Mouse (Mus musculus) c-Kit-negative CD71-positive TER-119-positive erythroid progenitor cells, embryonic 14.5 days (primary cell): ENCODE results near the gene Zfp978.
"Not testable (repeated sequence)": the region's sequence is repeated elsewhere in the genome, so short reads cannot be mapped to it uniquely, and the experiment has no call there.

Source experiments
- DNase-seq: peaks from one replicate; pipeline ENCODE4 v3.0.0-alpha.2; 2013; ENCODE audit warnings: low read depth, low spot score

Zfp978 gene

DNA sequence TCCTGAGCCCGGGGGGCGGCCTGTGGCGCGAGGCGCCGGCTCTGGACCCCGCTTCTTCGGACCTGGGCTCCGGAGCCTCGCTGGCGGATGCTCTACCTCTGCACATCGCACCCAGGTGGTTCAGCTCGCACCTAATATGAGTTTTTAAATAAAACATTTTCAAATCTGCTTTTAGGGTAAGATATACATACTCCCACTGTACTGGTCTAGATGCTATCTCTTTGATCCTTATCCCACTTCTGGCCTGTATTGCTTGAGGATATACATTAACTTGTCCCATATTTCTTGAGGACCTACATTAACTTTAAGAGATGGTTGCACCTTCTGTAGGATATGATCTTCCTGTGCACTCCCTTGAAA lies 46.3 kb downstream of the Zfp978 start:
- no peak for DNase-seq

DNA sequence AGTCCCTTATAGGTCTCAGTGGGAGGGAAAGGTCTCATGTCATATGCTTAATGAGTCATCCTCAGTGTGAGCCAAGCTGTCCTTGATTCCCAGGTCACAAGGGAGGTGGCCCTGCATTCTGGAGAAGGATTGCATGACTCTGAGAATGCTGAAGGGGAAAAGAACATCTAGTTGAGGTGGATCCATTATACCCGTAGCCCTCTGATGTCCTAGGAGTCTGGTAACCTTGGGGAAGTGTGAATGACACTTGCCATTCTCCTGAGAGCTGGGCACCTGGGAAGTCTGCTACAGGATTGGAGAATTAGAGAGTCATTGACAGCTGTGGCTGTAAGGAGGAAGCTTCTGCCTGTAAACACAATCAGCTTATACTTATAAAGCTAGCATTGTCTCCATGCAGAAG lies 55.3 kb downstream of the Zfp978 start:
- DNase-seq, result not testable (repeated sequence)

DNA sequence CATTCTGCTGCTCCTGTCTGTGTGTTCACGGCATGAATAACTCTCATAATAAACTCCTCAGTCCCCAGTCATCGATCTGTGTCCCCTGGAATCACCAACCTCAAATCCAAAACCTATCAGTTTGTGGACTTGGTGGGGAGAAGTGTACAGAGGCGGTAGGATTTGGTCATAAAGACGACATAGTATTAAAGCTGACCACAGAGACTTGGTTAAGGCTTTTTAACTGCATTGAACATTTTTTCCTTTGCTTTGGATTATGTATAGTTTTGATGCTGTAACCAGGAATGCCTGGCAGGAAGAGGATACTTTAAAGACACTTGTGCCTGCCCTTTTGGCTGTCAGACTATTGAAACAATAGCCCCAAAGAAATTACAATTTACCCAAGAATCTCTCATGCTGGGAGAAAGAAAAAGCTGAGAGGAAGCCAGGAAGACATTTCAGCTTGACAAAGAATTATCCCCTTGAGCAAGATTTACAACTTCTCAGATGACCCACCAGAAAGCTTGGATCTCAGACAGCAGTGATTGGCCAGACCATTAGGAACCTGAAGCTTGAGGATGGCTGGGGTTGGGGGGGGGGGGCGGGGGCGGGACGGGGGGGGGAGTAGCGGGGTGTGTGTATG lies 56.2 kb downstream of the Zfp978 start:
- no peak for DNase-seq

DNA sequence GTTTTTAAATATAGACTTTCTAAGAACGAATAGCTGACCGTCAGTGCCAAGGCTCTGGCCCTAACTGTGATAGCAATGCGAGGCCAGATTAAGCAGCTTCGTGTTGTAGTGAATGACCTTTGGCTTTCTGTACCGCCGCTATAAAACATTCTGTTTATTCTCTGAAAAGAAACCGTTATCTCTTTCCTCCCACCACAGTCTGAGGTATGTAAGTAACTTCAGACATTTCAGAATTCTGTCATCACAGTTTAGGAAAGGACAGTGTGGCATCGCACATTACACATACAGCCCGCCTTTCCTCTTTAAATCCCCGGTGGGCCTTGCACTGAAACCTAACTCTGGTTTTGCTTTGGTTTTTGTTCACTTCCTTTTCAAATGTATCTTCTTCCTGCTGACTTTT lies 56.8 kb downstream of the Zfp978 start:
- no peak for DNase-seq

DNA sequence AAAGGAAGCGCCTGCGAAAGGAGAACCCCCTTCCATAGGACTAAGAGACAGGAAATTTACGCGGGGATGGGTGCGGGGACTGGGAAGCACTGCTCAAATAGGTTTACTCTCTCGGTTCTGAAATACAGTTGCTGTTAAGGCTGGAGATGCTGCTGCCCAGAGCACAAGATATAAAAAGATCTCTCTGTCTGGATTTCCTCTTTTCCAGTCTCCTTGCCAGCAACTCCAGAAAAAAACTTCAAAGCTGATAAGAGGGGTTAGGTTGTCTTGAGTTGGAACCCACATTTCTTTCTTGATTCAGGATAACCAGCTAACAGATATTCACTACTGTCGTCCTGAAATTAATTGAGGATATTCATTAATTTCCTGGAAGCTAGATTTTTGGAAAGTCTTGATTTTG lies 57.2 kb downstream of the Zfp978 start:
- not testable (repeated sequence) for DNase-seq

DNA sequence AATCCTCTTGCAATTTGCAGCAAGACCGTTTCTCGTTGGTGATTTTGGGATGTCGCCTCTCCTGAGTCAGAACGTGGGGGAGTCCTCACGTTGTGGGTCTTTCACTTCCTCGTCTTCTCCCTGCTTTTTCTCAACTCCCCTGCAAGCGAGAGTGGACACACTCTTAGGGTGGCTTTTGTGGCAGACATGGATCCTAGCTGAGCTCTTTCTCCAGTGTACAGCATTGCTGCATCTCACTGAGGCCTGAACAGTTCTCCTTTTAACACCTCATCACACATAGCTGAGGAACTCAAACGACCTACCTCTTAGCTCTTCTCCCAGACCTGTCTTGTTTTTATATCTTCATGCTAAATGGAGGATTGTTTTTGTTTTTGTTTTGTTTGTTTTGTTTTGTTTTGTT lies 58.1 kb downstream of the Zfp978 start:
- DNase-seq, result not testable (repeated sequence)

DNA sequence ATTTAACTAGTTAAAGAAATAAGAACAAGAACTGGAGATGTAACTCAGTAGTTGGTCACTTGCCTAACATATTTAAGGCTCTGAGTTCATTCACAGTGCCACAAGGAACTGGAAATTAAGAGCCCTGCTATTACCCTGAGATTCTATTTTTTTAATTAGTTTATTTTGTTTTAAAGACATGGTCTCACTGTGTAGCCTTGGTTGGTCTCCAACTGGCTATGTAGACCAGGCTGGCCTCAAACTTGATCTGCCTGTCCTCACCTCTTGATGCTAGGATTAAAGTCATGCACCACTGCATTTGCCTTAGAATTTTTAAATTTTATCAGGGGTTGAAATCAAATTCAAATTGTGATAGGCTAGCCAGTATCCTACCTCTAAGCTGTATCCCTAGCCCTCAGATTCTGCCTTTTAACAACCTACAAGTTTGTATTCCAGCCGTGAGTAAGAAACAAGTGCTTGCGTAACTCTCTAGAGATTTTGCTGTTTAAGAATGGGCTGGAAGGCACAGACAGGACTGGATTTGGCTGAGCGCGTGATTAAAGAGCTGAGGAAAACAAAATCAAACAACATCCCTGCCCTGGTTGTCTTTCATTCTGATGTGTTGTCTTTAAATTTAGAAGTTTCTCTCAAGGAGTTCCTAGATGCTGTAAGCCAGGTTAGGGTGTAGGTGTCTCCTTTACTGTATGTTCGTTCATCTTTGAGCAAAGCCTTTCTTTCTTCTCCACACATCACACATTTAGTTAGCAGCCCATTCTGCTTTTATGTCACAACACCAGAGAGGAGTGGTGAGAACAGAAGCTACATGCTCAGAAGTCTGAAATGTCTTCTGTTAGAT lies 58.9 kb downstream of the Zfp978 start:
- DNase-seq, result not testable (repeated sequence)

DNA sequence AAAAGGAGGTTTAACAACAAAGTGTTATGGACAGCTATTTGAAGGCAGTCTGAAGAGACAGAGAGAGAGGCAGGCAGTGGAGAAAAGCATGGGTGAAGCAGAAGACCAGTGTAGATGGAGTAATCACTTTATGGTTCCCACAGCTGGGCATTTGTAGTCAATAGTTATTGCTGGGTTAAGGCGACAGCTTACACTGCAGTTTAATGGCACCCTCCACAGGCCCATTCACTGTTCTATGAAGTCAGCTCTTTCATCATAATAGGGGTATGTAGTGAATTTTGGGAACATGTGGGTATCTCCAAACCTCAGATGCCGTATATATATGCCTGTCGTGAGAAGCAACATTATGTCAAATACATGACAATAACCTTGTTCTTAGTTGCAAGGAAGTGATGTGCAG lies 59.7 kb downstream of the Zfp978 start:
- no peak for DNase-seq

DNA sequence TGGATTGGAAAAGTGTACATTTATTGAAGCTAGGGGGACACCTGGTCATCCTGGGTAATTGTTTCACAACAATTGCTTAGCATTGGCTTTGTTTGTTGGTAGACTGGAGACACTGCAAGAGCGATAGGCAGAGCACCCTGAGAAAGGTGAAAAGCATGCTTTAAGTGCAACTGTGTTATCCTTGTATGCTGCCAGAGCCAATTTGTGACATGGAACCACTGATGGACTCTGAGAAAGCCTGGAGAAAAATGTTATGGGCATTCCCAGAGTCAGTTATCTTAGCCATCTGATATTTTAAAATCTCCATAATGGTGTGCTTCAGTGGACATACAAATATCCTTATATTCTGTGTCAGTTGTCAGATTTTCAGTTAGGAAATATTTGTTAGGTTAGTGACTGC lies 60.2 kb downstream of the Zfp978 start:
- not testable (repeated sequence) for DNase-seq

DNA sequence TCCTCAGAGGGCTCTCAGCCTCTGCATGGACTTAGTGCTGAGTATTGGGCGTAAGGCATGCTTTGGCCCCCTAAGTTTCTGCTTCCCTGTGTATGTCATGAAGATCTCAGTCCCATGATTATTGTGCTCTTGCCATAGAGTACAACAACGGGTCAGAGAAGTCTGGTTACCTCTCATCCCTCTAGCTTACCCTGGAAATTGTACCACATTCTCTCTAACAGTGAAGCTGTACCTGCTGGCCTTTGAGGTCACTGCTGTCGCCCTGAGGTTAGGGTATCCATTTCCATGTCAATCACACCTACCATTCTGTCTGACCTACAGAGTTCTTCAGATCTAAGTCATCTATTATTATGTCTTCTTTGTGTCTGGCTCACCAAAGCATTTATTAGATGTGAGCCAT lies 62.0 kb downstream of the Zfp978 start:
- no peak for DNase-seq

DNA sequence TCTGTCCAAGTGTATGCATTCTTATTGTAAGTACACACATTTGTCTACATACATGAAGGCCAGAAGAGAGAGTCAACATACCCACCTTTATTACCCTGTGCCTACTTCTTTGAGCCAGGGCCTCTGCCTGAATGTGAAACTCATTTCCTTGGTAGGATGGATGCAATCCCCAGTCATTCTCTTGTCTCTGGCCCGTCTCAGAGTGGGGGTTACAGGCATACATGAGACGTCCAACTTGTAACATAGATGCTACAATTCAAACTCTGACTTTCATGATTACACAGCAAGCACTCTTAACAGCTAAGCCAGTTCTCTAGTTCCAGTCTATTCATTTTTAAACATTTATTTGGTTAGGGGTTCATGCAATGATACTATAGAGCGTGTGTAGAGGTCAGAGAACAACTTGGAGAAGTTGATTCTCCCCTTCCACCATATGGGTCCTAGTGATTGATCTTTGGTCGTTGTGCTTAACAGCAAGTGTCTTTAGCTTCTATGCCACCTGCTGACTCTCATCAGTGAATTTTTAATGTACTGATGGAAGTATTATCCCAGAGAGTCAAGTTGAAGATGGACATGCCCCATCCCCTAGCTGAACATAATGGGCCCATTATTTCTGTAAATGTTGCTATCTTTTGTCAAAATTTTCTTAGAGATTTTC lies 62.7 kb downstream of the Zfp978 start:
- no peak for DNase-seq

DNA sequence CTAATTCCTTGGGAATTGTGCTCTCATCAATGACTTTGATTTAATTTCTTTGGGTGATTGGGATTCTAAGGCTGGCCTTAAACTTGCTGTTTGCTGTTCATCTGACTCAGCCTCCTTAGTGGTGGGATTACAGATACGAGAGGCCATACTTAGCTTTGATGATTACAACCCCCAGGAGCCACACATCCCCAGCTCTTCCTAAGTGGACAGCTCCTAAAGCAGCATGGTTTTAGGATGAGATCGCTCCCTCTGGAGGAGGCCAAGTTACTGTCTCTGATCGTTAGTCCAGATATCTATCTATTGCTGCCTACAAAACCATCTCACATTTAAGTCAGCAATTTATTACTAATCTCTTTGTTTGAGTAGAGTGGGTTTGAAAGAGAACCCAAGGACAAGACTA lies 63.3 kb downstream of the Zfp978 start:
- not testable (repeated sequence) for DNase-seq

DNA sequence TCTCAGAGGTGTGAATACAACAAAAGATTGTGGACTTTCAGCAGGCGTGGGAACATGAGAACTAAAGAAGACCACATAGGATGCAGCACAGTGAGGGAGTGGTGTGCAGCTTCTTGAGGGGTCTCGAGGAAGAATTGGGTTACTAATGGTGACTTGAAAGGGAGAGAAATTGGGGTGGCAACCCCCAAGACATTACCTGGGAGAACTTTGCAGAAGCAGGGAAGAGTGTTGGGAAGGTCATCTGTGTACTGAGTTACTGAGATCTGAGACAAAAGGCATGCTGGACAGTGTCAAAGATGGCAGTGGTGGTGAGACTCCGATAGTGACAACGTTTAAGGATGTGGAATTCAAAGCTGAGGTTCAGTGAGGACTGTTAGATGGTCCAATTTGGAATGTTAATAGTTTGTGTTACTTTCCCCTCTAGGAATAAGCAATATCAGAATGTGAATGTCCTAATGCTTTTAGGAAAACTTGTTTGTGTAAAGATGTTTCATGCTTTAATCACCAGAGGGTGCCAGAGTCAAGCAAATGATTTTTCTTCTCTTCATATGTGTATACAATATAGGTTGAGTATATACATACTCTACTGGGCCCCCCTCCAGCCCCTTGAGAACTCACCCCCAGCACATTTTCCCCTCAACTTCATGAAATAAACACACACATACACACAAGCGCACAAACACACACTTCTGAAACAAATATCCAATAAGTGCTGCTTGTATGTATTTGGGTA lies 64.7 kb downstream of the Zfp978 start:
- not testable (repeated sequence) for DNase-seq

DNA sequence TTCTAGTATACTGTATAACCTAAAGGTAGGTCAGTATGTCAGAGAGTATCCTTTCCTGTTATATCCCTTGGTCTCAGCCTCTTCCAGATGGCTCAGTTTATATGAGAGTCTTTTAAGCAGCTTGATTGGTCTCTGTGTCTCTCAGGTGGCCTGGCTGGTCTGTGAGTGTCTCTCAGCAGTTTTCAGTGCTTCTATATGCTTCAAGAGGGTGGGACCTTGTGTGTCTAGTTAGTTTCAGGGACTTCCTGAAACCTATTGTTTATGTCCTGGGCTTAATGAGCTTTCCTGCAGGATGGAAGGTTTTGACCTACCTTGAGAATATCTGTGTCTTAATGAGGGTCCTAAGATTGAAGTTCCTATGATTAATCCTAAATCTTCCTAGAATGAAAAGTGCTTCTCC lies 69.5 kb downstream of the Zfp978 start:
- DNase-seq, result no peak

DNA sequence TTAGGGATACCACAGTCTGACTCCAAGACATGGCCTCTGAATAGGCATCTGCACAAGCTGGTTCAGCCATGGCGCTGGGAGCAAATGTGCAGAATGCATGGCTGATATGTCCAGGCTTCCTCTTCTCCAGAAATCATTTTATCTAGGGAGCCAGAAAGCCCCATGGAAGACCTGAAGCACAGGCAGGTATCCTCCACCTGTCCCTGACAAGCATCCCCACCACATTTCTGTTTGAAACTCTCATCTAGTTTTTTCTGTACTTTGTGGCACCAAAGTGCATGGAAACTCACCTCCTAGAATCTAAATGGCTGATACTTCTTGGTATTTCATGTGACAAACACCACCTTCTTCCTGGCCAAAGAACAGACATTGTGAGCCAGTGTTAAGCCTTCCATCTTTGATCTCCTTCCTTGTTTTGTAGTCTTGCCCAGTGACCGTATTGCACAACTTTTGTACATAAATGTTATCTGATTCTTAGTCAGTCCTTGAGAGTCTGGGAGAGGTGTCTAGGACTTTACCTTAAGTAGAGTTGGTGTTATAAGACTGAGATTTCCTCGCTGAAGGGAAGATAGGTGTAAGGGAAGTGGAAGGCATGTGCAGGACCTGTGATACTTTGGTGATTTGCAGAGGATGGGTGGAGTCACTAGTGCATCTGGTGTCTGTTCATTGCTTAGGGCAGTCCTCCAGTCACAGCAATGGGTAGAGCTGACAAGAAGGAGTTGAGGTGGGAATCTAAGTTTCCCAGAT lies 70.8 kb downstream of the Zfp978 start:
- not testable (repeated sequence) for DNase-seq

DNA sequence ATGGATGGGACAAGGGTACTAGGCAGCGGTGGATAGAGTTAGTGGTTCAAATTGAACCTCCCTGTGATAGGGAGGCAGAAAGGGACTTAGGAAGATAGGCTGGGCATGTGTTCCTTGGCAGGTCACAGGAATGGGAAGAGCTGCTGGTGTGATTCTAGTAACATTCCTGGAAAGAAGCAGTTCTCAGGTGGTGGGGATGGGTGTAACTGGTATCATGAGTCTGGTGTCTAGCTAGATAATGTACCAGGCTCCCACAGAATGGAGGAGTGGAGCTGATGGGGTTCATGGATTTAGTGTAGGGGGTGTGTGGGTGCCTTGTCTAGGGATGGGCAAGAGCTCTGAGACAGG lies 71.3 kb downstream of the Zfp978 start:
- DNase-seq, result no peak

DNA sequence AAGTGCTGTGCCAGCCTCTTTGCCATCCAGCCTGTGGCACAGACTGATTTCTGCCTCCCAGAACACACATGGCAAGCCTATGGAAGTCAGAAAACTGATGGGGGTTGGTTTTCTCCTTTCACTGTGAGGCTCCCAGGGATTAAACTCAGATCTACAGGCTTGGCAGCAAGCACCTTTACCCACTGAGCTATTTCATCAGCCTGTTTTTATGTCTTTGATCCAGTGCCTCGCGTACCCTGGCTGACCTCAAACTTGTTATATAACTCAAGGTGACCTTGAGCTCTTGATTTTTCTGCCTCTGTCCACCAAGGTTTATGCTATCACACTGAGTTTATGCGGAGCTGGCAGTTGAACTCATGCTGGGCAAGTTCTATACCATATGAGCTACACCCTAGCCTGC lies 71.9 kb downstream of the Zfp978 start:
- DNase-seq, result no peak

DNA sequence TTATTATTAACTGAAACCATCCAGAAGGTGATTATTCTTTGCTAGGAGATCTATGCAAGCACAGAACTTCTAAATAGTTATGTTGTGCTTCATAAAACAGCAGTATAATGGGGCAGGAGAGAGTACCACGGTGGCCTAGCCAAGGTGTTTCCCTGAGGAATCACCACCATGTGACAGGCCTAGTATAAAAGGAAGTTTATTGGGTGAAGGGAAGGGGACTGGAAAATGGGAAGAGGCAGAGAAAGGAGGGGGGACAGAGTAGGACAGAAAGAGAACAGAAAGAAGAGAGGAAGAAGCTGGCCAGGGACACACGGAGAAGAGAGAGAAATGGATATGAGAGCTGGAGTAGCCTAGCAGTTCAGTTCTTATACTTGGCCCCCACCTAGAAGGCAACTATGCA lies 72.8 kb downstream of the Zfp978 start:
- DNase-seq, result no peak
